ENCODE assay signal across 8 mouse cellular contexts in genomic region chr11:114205192-114205591, GRCm38 (mm10).
DNase-seq lines count a peak whose midpoint lies in the region; ATAC-seq and TF ChIP-seq lines count a peak whose summit lies in the region.

No protein-coding gene starts in this region.

- DNase-seq in CD4-positive, CD25-positive, alpha-beta regulatory T cell, adult 2 months (ENCODE audit: low read depth, low spot score): peak; percentile 82
- peak; percentile 31 for DNase-seq in layer of hippocampus, adult 9-11 months
- no peak for DNase-seq in layer of hippocampus, postnatal 36 days
- DNase-seq in adrenal gland, postnatal 10 days: peak; percentile 74
- peak; percentile 55 for DNase-seq in lung, postnatal 10 days
- peak; percentile 69 for DNase-seq in stomach, postnatal 0 days (ENCODE audit: low spot score)

- H3K4me1 ChIP-seq in stomach, postnatal 0 days (replicated peaks; ENCODE audit: control insufficient read depth, insufficient read depth): no peaks in the 10 kb centered on the region

- no peaks in the 10 kb centered on the region for H3K9me3 ChIP-seq in stomach, postnatal 0 days (ENCODE audit: control insufficient read depth, low read length)

- WGBS in stomach, postnatal 0 days: 50% methylated on average over 2 of the region's 2 CpGs

- no peaks in the 10 kb centered on the region for H3K27me3 ChIP-seq in stomach, postnatal 0 days (ENCODE audit: control insufficient read depth, insufficient read depth, low read length)

- no peak for ATAC-seq in CD4-positive, CD25-positive, alpha-beta regulatory T cell, adult 4 months
- ATAC-seq in erythroblast, adult 5-6 weeks (replicated peaks; ENCODE audit: low FRiP score, poor library complexity, severe bottlenecking): peak; percentile 63; the same call in 1 of the 2 replicates
- ATAC-seq in stomach, postnatal 0 days (ENCODE audit: low FRiP score, low TSS enrichment): no peak

- H3K9ac ChIP-seq in stomach, postnatal 0 days (ENCODE audit: low read length): no peak overlapping the region

- no peak overlapping the region for H3K4me3 ChIP-seq in stomach, postnatal 0 days (ENCODE audit: low read depth, low read length)

- TF ChIP-seq CTCF in stomach, postnatal 0 days (IDR thresholded peaks at IDR 0.05; ENCODE audit: low read depth): peak; percentile 72

- no peak overlapping the region for H3K4me2 ChIP-seq in stomach, postnatal 0 days (replicated peaks; ENCODE audit: low read depth)

- H3K36me3 ChIP-seq in stomach, postnatal 0 days (ENCODE audit: control insufficient read depth, insufficient read depth, low read length): no peaks in the 10 kb centered on the region

- H3K27ac ChIP-seq in stomach, postnatal 0 days (replicated peaks): no peak overlapping the region

- TF ChIP-seq EP300 in stomach, postnatal 0 days (optimal IDR thresholded peaks at IDR 0.05): no peak

Comparison
In these comparisons a context has a peak if more than half of its experiments do, and no peak if none do; other contexts are left out.
1. DNase-seq: peak in CD4-positive, CD25-positive, alpha-beta regulatory T cell, adult 2 months (single experiment), layer of hippocampus, adult 9-11 months (single experiment), adrenal gland, postnatal 10 days (single experiment), lung, postnatal 10 days (single experiment) and stomach, postnatal 0 days (single experiment); none in layer of hippocampus, postnatal 36 days (0 of 2).